Mouse (Mus musculus) yolk sac, embryonic 10.5 days (tissue): Measurements from ENCODE around the gene Acox2.

Experiments
- DNase-seq: peaks from one replicate; pipeline ENCODE4 v3.0.0-alpha.2; 2017; ENCODE audit warnings: low spot score

The Acox2 gene

GRCm38 (mm10) chr14:8249206-8249605 is 9.9 kb downstream of the Acox2 start:
- DNase-seq: no peak

- DNase-seq: no peak
Observed at GRCm38 (mm10) chr14:8246878-8247277, 12.3 kb downstream of the Acox2 start.

- DNase-seq: peak; percentile 84
Observed at GRCm38 (mm10) chr14:8244211-8244611, 14.9 kb downstream of the Acox2 start.

GRCm38 (mm10) chr14:8243136-8243888 is 15.8 kb downstream of the Acox2 start:
- peak; percentile 43 for DNase-seq

GRCm38 (mm10) chr14:8242388-8242920 is 16.7 kb downstream of the Acox2 start:
- DNase-seq: no peak

- no peak for DNase-seq
Observed at GRCm38 (mm10) chr14:8241816-8242215, 17.3 kb downstream of the Acox2 start.

- DNase-seq: no peak
Observed at GRCm38 (mm10) chr14:8233252-8233651, 25.9 kb downstream of the Acox2 start.

GRCm38 (mm10) chr14:8232155-8232910 is 26.8 kb downstream of the Acox2 start:
- no peak for DNase-seq

- no peak for DNase-seq
Observed at GRCm38 (mm10) chr14:8229367-8230019, 29.7 kb downstream of the Acox2 start.

- DNase-seq: no peak
Observed at GRCm38 (mm10) chr14:8224805-8225204, 34.3 kb downstream of the Acox2 start.

GRCm38 (mm10) chr14:8223506-8224293 is 35.5 kb downstream of the Acox2 start:
- no peak for DNase-seq

GRCm38 (mm10) chr14:8222561-8222960 is 36.6 kb downstream of the Acox2 start:
- DNase-seq: no peak

GRCm38 (mm10) chr14:8220912-8221311 is 38.2 kb downstream of the Acox2 start:
- DNase-seq: no peak

GRCm38 (mm10) chr14:8220306-8220705 is 38.8 kb downstream of the Acox2 start:
- DNase-seq: no peak

GRCm38 (mm10) chr14:8219876-8220275 is 39.3 kb downstream of the Acox2 start:
- no peak for DNase-seq

- DNase-seq: no peak
Observed at GRCm38 (mm10) chr14:8218730-8219380, 40.3 kb downstream of the Acox2 start.

- DNase-seq: no peak
Observed at GRCm38 (mm10) chr14:8218238-8218637, 40.9 kb downstream of the Acox2 start.

- DNase-seq: peak; percentile 57
Observed at GRCm38 (mm10) chr14:8216100-8216499, 43.1 kb downstream of the Acox2 start.

GRCm38 (mm10) chr14:8215208-8215778 is 43.9 kb downstream of the Acox2 start:
- peak; percentile 57 for DNase-seq

GRCm38 (mm10) chr14:8214299-8215207 is 44.6 kb downstream of the Acox2 start:
- DNase-seq: peak; percentile 77
